Mouse (Mus musculus) myocyte (in vitro differentiated cells): Measurements from ENCODE around the gene 3110009E18Rik. TPM values are rescaled to one million over a fixed set of nuclear protein-coding genes. Genes with fewer than 3 reads are reported as not detected.

Source experiments
- H3K27me3 ChIP-seq: one replicate; pipeline ENCODE4 v1.6.1; 2011; ENCODE audit not compliant: control insufficient read depth, insufficient read depth, insufficient read length
- H3K36me3 ChIP-seq: one replicate; pipeline ENCODE4 v1.6.1; 2011; ENCODE audit not compliant: control insufficient read depth, insufficient read depth
- H3K4me2 ChIP-seq: one replicate; pipeline ENCODE4 v1.6.1; 2011; ENCODE audit warnings: low read depth, control low read depth
- H3K4me3 ChIP-seq: one replicate; pipeline ENCODE4 v1.5.1; 2011; ENCODE audit warnings: mild to moderate bottlenecking, control low read depth, moderate library complexity
- H3K79me2 ChIP-seq: one replicate; pipeline ENCODE4 v1.6.1; 2011; ENCODE audit not compliant: control insufficient read depth, insufficient read depth
- H3ac ChIP-seq: one replicate; pipeline ENCODE4 v1.6.1; 2011; ENCODE audit not compliant: control insufficient read depth, insufficient read length
- CEBPB ChIP-seq: IDR thresholded peaks from 2 replicates; pipeline ENCODE4 v1.6.1; 2011; ENCODE audit warnings: mild to moderate bottlenecking, moderate library complexity; ENCODE audit not compliant: poor library complexity, insufficient read depth, severe bottlenecking
- E2F4 ChIP-seq: IDR thresholded peaks from one replicate; pipeline ENCODE4 v1.6.1; 2011; ENCODE audit warnings: mild to moderate bottlenecking, control low read depth, moderate library complexity; ENCODE audit not compliant: insufficient read depth
- MAX ChIP-seq: IDR thresholded peaks from one replicate; pipeline ENCODE4 v1.6.1; 2011; ENCODE audit warnings: low read depth, mild to moderate bottlenecking, control low read depth
- MYOD1 ChIP-seq, 3 experiments: IDR thresholded peaks; one replicate each; pipeline ENCODE4 v1.6.1; 2011; ENCODE audit warnings: control low read depth in 2 of 3, low read depth in 2 of 3, mild to moderate bottlenecking in 2 of 3, moderate library complexity in 1 of 3; ENCODE audit not compliant: insufficient read length in 2 of 3, control insufficient read depth in 1 of 3
- MYOG ChIP-seq, 3 experiments: IDR thresholded peaks; one replicate each; pipeline ENCODE4 v1.6.1; 2011; ENCODE audit warnings: control low read depth in 2 of 3, low read depth in 2 of 3, mild to moderate bottlenecking in 2 of 3; ENCODE audit not compliant: insufficient read length in 2 of 3, control insufficient read depth in 1 of 3, insufficient read depth in 1 of 3
- POLR2A ChIP-seq: IDR thresholded peaks from one replicate; pipeline ENCODE4 v1.6.1; 2011; ENCODE audit warnings: low read depth, mild to moderate bottlenecking, control low read depth, moderate library complexity; ENCODE audit not compliant: insufficient read length
- POLR2AphosphoS2 ChIP-seq: IDR thresholded peaks from one replicate; pipeline ENCODE4 v1.6.1; 2011; ENCODE audit warnings: low read depth, control low read depth; ENCODE audit not compliant: insufficient read length
- REST ChIP-seq: IDR thresholded peaks from one replicate; pipeline ENCODE4 v1.6.1; 2011; ENCODE audit warnings: mild to moderate bottlenecking, control low read depth, moderate library complexity; ENCODE audit not compliant: insufficient read depth, insufficient read length
- SRF ChIP-seq: IDR thresholded peaks from one replicate; pipeline ENCODE4 v1.6.1; 2011; ENCODE audit warnings: low read depth; ENCODE audit not compliant: control insufficient read depth, insufficient read length
- TCF12 ChIP-seq: IDR thresholded peaks from one replicate; pipeline ENCODE4 v1.6.1; 2011; ENCODE audit warnings: mild to moderate bottlenecking, control low read depth; ENCODE audit not compliant: poor library complexity, insufficient read depth, severe bottlenecking
- TCF3 ChIP-seq: IDR thresholded peaks from one replicate; pipeline ENCODE4 v1.6.1; 2011; ENCODE audit warnings: low read depth, control low read depth; ENCODE audit not compliant: insufficient read length
- USF1 ChIP-seq: IDR thresholded peaks from one replicate; pipeline ENCODE4 v1.6.1; 2011; ENCODE audit warnings: low read depth, mild to moderate bottlenecking, control low read depth, moderate library complexity
- polyA plus RNA-seq: library from polyadenylated mRNA; unstranded; fragments of >200 nt; fragmentation: generic; extraction: Trizol; gene quantifications from one replicate; pipeline ENCODE4 v1.2.1, GENCODE M21; 2012; ENCODE audit warnings: missing spikeins

Gene 3110009E18Rik
- polyA plus RNA-seq, 1 experiment: 18.2 TPM

DNA sequence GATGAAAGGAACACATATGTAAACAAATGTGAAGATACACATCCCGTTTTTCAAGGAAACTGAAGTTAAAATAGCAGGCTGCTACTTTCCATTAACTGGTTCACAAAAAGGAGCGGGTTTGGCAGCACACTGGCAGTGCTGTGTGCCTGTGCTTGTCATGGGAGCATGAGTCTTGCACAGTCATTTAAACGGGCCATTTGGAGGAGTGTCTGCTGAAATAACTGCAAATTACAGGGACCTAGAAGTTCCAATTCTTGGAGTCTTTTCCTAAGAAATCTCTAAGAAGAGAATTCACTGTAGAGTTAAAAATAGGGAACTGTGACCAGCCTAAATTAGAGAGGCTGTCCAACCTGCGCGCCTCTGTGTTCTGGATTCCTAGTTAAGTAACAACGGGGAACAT is 70.0 kb downstream of the 3110009E18Rik start:
- Histone ChIP-seq H3K36me3 (no peaks in the 10 kb centered on the region), H3K4me2 (no peak overlapping the region), H3K79me2 (no peaks in the 10 kb centered on the region), H3K4me3 (no peak overlapping the region), H3K27me3 (no peaks in the 10 kb centered on the region), H3ac (no peak overlapping the region)
- TF ChIP-seq REST (no peak), USF1 (no peak), MAX (no peak)

DNA sequence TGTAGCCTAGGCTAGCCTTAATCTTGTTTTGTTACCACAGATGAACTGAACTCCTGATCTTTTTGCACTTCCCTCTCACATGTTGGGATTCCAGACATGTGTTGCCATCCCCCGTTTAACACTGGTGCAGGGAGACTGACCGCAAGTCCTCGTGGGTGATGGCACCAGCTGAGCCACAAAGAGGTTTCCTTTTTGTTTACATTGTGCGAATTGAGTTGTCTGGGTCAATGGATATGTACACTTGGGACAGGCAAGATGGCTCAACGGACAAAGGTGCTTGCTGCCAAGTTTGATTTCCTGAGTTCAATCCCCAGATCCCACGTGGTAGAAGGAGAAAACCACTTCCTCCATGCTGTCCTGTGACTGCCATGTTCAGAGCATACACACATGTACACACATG is 71.3 kb downstream of the 3110009E18Rik start:
- Histone ChIP-seq H3K79me2 (no peaks in the 10 kb centered on the region), H3K36me3 (no peaks in the 10 kb centered on the region), H3K27me3 (no peaks in the 10 kb centered on the region), H3ac (no peak overlapping the region), H3K4me2 (no peak overlapping the region), H3K4me3 (no peak overlapping the region)
- TF ChIP-seq CEBPB (no peak), USF1 (no peak), MAX (no peak), SRF (no peak), E2F4 (no peak), MYOD1 (IDR thresholded peaks at IDR 0.05; ENCODE audit: control insufficient read depth in 1 of 3, insufficient read length in 2 of 3, low read depth in 2 of 3) (no peak), REST (no peak), TCF3 (no peak), POLR2AphosphoS2 (no peak), POLR2A (no peak), TCF12 (no peak), MYOG (IDR thresholded peaks at IDR 0.05; ENCODE audit: control insufficient read depth in 1 of 3, insufficient read depth in 1 of 3, insufficient read length in 2 of 3, low read depth in 2 of 3) (no peak)

DNA sequence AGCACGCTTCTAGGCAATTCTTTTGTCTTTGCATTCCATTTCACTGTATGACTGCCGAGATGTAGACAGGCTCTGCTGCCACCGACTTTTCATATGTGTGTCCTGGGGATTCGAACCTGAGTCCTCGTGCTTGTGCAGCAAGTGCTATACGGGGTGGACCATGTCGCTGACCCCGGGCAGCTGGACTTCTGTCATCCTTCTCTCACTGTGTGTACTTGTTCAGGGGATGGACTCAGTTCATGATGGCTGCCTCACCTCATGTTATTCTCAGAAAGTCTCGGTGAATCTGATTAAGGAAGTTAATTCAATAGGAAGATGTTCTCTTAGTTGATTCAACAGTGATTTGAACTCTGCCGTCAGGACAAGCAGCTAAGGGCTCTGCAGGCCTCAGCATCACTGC is 72.6 kb downstream of the 3110009E18Rik start:
- no peaks in the 10 kb centered on the region for H3K27me3 ChIP-seq
- H3K36me3 ChIP-seq: no peaks in the 10 kb centered on the region
- TF ChIP-seq E2F4 (no peak), MYOG (IDR thresholded peaks at IDR 0.05; ENCODE audit: control insufficient read depth in 1 of 3, insufficient read depth in 1 of 3, insufficient read length in 2 of 3, low read depth in 2 of 3) (no peak), CEBPB (no peak), POLR2AphosphoS2 (no peak), MAX (no peak), USF1 (no peak), REST (no peak), POLR2A (no peak), TCF12 (no peak), SRF (no peak), MYOD1 (IDR thresholded peaks at IDR 0.05; ENCODE audit: control insufficient read depth in 1 of 3, insufficient read length in 2 of 3, low read depth in 2 of 3) (no peak), TCF3 (no peak)
- H3K4me2 ChIP-seq: no peak overlapping the region
- no peak overlapping the region for H3K4me3 ChIP-seq
- no peak overlapping the region for H3ac ChIP-seq
- no peaks in the 10 kb centered on the region for H3K79me2 ChIP-seq

DNA sequence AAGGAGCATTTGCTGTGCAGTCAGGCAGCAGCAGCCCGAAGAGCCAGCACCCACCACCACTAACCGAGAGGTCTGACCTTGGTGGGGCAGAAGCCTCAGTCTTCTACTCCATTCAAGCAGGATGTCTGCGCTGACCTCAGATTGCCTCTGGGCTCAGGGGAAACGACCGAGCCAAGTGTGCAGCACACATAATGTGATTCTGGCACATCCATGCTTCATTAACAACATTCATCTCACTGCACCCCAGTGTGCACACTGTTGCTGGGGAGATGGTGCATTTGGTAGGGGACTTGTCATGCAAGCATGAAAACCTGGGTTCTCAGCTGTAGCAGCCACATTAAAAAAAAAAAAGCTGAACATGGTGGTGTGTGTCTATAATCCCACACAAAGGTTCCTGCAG is 75.0 kb downstream of the 3110009E18Rik start:
- H3K4me3 ChIP-seq: no peak overlapping the region
- H3ac ChIP-seq: no peak overlapping the region
- no peak for TF ChIP-seq POLR2A
- TF ChIP-seq USF1: no peak
- no peak for TF ChIP-seq SRF
- TF ChIP-seq MAX: no peak
- TF ChIP-seq TCF12: no peak
- H3K79me2 ChIP-seq: no peaks in the 10 kb centered on the region
- no peaks in the 10 kb centered on the region for H3K27me3 ChIP-seq
- H3K36me3 ChIP-seq: no peaks in the 10 kb centered on the region
- no peak overlapping the region for H3K4me2 ChIP-seq

DNA sequence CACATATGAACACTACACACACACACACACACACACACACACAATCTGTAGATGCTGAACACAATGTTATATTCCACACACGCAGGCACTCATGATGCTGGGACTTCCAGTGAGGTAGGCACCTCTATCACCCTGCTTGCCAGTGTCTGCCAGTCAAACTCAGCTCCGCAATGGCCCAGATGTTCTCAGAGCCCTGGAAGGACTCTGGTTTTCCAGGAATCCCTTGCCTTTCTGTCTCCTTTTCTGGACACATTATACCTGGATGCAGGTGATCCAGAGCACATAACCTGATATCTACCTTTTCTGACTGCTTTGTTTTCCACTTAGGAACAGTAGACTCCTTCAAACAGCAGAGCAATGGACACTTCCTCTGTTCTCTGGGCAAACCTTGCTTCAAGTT is 75.7 kb downstream of the 3110009E18Rik start:
- Histone ChIP-seq H3K4me2 (no peak overlapping the region), H3K79me2 (no peaks in the 10 kb centered on the region)
- no peak for TF ChIP-seq TCF12
- no peak for TF ChIP-seq MAX
- TF ChIP-seq MYOG (IDR thresholded peaks at IDR 0.05; ENCODE audit: control insufficient read depth in 1 of 3, insufficient read depth in 1 of 3, insufficient read length in 2 of 3, low read depth in 2 of 3): no peak
- no peak for TF ChIP-seq E2F4
- no peak for TF ChIP-seq POLR2A
- no peak for TF ChIP-seq USF1
- TF ChIP-seq SRF: no peak
- no peak for TF ChIP-seq MYOD1 (IDR thresholded peaks at IDR 0.05; ENCODE audit: control insufficient read depth in 1 of 3, insufficient read length in 2 of 3, low read depth in 2 of 3)
- no peak for TF ChIP-seq POLR2AphosphoS2
- TF ChIP-seq REST: no peak
- no peak for TF ChIP-seq CEBPB
- no peak for TF ChIP-seq TCF3

More for the DNA sequence above, 75.7 kb downstream of the 3110009E18Rik start:
- Histone ChIP-seq H3K36me3 (no peaks in the 10 kb centered on the region), H3ac (no peak overlapping the region), H3K4me3 (no peak overlapping the region), H3K27me3 (no peaks in the 10 kb centered on the region)
